Mouse (Mus musculus): ENCODE measurements at regions not wholly inside any gene's neighbourhood (a gene's known extent, or its start where the extent isn't known, plus 50 kb on each side); places are given as distances from the start of the nearest gene placed in this dataset.

GRCm38 (mm10) chr5:44335756-44336155, 109.3 kb upstream of the Tapt1 start:
- Histone ChIP-seq H3K27ac (no peak overlapping the region), H3K4me3 (no peak overlapping the region)
- DNase-seq (ENCODE audit: extremely low spot score in 1 of 2, low spot score in 2 of 2): no peak
- intact Hi-C loops (cut with DNase I): no loop called here
- no peak for TF ChIP-seq CTCF (IDR thresholded peaks at IDR 0.05)

DNA sequence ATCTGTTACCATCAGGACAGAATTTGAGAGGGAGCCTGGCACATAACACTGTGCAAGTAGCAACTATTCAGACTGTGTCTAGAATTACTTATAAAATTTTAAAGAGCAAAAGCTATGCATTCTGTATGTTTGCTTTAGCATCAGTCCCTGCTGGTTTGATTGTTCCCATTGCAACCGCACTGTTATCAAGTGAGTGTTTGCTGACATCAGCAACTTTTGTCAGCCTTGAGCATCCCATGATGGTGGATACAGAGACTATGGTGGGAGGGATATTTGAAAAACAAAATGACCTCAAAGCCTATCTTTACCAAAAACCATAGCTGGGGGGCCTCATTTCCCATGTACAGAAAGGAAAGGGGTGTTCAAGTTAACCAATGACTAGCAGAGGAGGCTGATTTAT, 93.2 kb upstream of the Tapt1 start:
- no peak overlapping the region for H3K27ac ChIP-seq
- no peak overlapping the region for H3K4me3 ChIP-seq
- intact Hi-C loops (cut with DNase I): no loop called here
- no peak for DNase-seq (ENCODE audit: extremely low spot score in 1 of 2, low spot score in 2 of 2)
- TF ChIP-seq CTCF (IDR thresholded peaks at IDR 0.05): no peak

- no peak for TF ChIP-seq CTCF (IDR thresholded peaks at IDR 0.05)
- Histone ChIP-seq H3K27ac (no peak overlapping the region), H3K4me3 (no peak overlapping the region)
- intact Hi-C loops (cut with DNase I): loop anchor here (10.0 kb wide), 2 partner anchors 168 to 348 kb away; no protein-coding TSS in a partner anchor
- no peak for DNase-seq (ENCODE audit: extremely low spot score in 1 of 2, low spot score in 2 of 2)
These were observed 80.5 kb upstream of the Tapt1 start for GRCm38 (mm10) chr5:44306769-44307557.

DNA sequence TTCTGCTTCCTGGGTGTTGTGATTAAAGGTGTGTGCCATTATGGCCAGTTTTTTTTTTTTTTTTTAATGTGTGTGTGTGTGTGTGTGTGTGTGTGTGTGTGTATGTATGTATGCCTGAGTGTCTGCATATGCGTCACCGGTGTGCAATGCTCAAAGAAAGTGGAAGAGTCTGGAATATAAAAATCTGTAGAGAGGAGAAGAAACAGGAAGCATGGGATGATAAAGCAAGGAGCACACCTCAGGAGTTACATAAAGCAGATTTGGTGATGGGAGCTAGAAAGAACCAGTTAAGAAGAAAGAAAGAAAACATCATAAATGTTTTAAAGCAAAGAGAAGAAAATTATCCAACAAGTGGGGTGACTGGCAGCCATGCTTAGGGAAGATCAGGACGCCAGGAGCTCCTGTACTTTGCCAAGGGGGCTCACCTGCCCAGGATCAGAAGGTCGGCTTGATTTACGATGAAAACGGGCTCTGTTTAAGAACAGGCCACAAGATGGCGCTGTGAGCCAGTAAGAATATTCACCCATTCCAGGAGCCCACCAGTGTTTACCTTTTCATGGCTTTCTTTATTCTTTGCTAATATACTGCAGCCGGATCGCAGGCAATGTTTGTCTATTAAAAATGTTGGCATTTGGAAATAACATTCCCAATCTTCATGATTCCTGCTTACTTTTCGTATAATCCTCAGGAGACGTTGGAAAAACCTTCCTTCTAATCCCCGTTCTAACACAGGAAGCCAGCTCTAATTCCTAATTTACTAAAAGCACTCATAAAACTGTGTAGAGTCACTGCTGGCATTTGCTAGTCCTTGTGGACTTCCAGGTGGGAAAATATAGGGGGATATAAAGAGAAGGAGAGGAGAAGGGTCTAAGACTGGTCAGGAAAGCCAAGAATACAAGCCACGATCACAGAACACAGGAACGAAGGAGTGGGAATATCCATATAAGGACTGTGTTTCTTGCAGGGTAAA, 77.7 kb upstream of the Tapt1 start:
- H3K4me3 ChIP-seq: peak overlapping the region; percentile 42
- TF ChIP-seq CTCF (IDR thresholded peaks at IDR 0.05): peak; percentile 87
- H3K27ac ChIP-seq: peak overlapping the region; percentile 75
- intact Hi-C loops (cut with DNase I): loop anchor here (1.0 to 10.0 kb wide), 5 partner anchors 171 to 1118 kb away; no protein-coding TSS in a partner anchor
- DNase-seq (ENCODE audit: extremely low spot score in 1 of 2, low spot score in 2 of 2): peak; percentile 66 to 75

DNA sequence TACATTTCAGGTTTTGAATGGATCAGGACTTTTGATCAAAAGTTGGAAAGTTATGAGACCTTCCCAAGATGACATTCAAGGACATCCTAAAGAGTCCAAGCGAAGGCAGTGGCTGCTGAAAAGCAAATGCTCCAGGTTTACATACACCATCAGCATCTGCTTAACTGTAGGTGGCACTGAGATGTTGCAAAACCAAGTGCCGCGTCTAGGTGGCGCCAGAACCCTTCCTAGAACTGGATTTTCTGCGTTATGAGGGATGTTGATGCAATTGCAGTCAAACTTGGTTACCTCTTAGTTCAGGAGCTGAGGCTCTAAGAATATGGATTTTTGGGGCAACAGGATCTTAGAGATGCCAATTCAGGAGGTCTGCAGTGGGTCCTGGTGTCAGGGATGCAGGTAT, 58.0 kb upstream of the Tapt1 start:
- peak; percentile 84 to 94 for DNase-seq (ENCODE audit: extremely low spot score in 1 of 2, low spot score in 2 of 2)
- Histone ChIP-seq H3K27ac (no peak overlapping the region), H3K4me3 (no peak overlapping the region)
- TF ChIP-seq CTCF (IDR thresholded peaks at IDR 0.05): peak; percentile 98
- intact Hi-C loops (cut with DNase I): loop anchor here (2.0 kb wide), 2 partner anchors 1118 to 1140 kb away; no protein-coding TSS in a partner anchor
